Mouse (Mus musculus) ZHBTc4 (cell line): ENCODE measurements around the gene 6430571L13Rik.

Experiments
- DNase-seq: peaks from one replicate; pipeline ENCODE4 v3.0.0-alpha.2; 2011; ENCODE audit warnings: low read depth, low spot score

6430571L13Rik gene

DNA sequence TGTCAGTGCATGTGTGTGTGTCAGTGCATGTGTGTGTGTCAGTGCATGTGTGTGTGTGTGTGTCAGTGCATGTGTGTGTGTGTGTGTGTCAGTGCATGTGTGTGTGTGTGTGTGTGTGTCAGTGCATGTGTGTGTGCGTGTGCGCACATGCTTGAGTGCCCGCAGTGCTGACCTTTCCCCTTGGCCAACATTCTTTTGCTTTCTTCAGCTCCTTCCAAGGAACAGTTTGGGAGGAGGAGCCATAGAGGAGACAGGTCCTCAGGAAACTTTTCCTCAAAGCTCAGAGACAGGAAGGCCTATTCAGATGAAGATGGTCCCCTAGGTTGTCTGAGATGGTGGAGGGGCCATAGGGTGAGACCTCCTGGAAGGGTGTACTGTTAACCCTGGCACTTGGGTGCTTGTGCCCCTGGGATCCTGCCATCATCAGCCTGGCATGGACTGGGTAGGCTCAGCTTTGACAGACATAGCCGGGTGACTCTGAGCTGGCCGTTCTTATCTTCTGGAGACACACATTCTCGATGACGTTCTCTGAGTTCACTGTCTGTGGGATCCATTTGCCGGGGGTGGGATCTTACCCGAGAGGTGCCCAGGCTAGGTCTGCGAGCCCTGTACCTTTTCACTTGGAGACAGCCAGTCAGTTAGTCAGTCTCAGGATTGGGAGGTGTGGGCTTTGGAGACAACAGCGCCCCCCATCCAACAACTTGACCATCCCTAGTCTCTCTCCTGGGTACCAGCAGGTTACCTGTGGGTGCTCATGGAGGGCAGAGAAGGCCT, 33.1 kb upstream of the 6430571L13Rik start:
- DNase-seq = no peak

DNA sequence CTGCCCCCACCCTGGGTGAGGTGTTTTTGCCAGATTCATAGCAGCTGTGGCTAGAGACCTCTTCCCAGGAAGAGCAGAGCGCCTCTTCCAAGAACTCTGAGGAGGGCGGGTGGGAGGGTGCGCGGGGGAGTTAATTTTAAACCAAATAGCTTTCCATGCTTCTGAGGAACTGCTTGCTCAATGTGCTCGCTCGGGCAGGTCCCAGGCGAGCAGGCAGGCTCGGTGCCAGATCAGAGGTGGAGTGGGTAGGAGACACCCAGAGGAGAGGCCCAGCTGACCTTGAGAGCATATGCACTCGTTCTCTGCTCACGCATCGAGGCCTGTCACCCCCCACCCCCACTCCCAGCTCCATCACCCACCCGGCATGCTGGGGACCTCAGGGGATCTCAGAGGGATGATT, 32.5 kb upstream of the 6430571L13Rik start:
- DNase-seq = no peak

DNA sequence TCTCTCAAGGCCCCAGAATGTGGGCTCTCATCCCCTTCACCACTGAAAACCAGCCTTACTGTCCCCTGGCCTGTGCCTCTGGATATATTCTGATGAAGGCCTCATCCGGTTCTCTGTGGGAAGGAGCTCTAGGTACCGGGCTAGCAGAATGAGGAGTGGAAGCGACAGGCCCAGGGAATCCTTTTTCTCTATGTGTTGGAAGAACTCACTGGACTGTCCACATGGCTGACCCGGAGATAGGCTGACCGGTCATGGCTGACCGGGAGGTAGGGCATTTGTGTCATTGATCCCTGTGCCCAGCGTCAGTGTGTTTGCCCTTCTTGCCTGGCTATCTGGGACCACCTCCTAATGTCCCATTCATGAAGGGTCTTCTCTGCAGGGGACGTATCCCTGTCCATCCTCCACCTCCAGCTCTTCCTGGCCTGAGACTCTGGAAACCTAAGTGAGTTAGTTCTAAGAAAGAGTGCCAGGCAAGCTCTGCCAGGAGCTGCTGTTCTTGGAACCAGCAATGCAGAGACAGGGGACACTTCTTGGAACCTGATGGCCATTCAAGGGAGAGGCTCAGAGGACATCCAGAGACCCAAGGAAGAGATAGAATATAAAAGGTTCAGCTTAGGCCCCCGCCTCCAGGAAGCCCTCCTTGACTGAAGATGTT, 31.9 kb upstream of the 6430571L13Rik start:
- no peak for DNase-seq

GRCm38 (mm10) chr9:107309171-107309570, 31.2 kb upstream of the 6430571L13Rik start:
- DNase-seq = no peak

- no peak for DNase-seq
Observed at GRCm38 (mm10) chr9:107309600-107309999, 30.8 kb upstream of the 6430571L13Rik start.

GRCm38 (mm10) chr9:107312811-107313584, 27.4 kb upstream of the 6430571L13Rik start:
- DNase-seq = no peak

DNA sequence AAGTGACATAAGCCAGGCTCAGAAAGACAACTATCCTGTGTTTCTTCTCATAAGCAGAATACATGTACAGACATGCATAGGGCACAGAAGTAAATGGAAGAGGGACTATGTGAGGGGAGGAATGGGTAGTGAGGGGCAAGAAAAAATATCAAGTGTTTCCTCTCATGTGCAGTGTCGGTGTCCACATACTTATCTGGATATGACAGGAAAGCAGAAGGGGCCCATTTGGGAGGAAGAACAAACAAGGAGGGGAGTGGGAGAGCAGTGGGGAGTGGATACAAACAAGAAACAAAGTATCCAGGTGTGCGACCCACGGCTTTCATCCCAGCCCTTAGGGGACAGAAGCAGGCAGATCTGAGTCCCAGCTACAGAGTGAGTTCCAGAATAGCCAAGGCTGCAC, 26.5 kb upstream of the 6430571L13Rik start:
- DNase-seq = no peak

- DNase-seq = no peak
Observed at GRCm38 (mm10) chr9:107315791-107316190, 24.6 kb upstream of the 6430571L13Rik start.

DNA sequence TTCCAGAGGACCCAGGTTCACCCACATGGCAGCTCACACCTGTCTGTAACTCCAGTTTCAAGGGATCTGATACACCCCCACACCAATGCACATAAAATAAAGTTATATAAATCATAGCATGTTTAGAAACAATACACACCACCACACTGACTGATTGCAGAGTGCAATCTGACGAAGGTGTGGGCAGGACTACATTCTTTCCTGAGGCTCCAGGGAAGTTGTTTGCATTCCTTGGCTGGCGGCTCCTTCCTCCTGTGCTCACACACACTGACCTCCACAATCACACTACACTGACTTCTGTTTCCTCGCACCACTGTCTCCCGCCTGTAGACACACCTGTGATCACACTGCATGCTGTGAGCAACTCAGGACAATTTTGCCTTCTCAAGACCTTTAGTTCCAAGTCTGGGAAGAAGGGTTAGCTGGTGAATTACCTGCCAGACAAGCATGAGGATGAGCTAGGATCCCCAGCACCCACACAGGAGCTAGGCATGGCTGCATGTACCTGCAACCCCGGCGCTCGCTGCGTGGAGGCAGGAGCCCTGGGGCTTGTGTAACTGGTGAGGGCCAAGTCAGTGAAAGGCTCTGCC, 17.8 kb upstream of the 6430571L13Rik start:
- DNase-seq = no peak

- DNase-seq = no peak
Observed at GRCm38 (mm10) chr9:107323558-107323957, 16.8 kb upstream of the 6430571L13Rik start.

GRCm38 (mm10) chr9:107324799-107325561, 15.4 kb upstream of the 6430571L13Rik start:
- DNase-seq = no peak

- DNase-seq = no peak
Observed at GRCm38 (mm10) chr9:107325904-107326303, 14.5 kb upstream of the 6430571L13Rik start.

DNA sequence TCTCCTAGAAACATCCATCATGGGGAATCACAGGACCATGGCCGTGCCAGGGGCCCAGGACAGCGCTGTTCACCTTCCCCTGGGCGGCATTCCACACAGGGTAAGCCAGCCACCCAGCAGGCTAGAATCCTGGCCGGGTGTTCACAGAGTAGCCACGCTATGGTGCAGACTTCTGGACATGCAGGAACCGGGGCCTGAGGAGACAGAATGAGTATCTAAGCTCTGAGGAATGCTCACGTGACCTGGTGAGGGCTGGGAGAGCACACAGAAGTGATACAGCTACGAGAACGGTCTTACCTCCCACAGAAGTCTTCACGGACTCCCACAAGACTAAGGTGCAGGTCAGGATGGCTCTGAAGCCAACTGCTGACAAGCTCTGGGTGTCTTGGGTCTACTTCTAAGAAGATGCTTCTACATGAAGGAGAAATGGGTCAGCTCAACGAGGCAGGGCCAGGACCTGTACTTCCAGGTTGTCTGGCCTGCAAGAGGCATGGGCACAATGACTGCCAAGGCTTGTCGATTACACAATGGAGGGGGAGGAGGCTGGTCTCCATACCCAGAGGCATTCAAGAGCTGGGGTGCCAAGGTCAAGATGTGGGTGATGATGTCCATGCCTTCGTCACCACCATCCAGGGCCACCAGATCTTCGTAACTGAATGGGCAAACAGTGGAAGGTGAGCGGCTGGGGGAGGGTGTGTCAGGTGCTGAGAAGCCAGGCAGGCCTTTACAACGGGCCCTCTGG, 12.4 kb upstream of the 6430571L13Rik start:
- DNase-seq = peak; percentile 25

- no peak for DNase-seq
Observed at GRCm38 (mm10) chr9:107330791-107331190, 9.6 kb upstream of the 6430571L13Rik start.

- no peak for DNase-seq
Observed at GRCm38 (mm10) chr9:107333686-107334085, 6.7 kb upstream of the 6430571L13Rik start.

DNA sequence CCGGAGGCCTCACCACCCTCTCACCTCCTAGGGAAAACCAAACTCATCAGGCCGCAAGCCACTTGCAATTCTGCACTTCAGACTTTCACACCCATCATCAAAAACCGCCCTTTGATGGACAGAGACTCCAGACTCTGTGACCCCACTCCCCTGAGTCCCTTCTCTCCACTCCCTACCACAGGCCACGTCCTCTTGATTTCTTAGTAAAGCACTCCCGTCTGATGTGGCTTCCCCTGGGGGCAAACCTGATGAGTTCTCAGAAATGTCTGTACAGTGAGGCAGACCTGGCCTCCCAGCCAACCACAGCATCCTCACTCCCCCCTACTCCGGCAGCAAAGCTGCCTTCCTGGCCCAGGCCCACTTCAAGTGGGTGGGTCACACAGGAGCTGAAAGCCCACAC, 6.0 kb upstream of the 6430571L13Rik start:
- no peak for DNase-seq

DNA sequence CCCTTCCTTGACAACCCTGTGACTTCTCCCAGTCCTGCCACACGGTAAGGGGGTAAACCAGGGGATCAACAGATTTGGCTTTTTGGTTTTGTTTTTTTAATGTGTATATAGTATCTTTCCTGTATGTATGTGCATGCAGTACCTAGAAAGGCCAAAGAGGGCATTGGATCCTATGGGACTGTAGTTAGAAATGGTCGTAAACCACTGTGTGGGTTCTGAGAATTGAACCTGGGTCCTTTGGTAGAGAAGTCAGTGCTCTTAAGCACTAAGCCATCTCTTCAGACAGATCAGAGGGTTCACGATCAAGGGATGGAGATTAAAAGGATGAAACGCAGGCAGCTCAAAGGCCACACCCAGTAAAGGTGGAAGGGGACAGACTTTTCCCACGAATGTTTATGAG, 5.4 kb upstream of the 6430571L13Rik start:
- DNase-seq = no peak

- peak; percentile 78 for DNase-seq
Observed at GRCm38 (mm10) chr9:107335909-107336308, 4.5 kb upstream of the 6430571L13Rik start.

- no peak for DNase-seq
Observed at GRCm38 (mm10) chr9:107336386-107336785, 4.0 kb upstream of the 6430571L13Rik start.

DNA sequence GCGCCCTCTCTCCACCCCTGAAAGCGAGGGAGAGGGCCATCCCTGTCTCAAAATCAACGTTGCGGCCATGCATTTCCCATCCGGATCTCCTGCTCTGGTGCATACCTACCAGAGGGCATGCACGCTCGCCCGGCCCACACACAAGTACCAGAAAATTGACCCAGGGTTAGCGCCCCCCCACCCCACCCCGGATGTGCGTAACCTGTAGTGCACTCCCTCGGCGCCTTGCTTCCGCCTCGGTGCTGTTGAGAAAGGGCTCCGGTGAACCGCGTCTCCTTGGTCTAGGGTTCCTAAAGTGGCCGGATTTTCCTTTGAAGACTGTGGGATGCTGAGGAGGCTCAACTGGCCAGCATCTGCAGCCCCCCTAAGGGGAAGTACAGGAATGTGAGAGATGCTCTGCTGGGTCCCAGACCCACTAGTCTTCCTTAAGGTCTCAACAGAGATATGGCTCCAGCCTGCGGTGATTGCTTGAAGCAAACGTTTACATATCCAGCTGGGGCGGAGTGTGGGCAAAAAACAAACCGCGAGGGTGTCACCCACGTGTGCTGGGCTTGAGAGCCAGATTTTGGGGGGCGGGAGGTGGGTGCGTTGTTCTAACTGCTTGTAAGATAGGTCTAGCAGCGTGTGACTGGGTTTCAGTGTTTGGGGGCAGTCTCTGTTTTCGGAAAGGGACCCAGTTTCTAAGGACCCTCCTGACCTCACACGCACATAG, 2.1 kb upstream of the 6430571L13Rik start, which contains the start of gene Hemk1:
Gene Hemk1, minus strand, starts transcription at position 179 of the 712 bp plus-strand sequence.
- DNase-seq = peak; percentile 92
